Mouse (Mus musculus) embryonic facial prominence, embryonic 11.5 days (tissue): ENCODE measurements at regions not wholly inside any gene's neighbourhood (a gene's known extent, or its start where the extent isn't known, plus 50 kb on each side); places are given as distances from the start of the nearest gene placed in this dataset.

Source experiments
- ATAC-seq: fragments of 200-750 bp; cut with Nextera tagmentation; replicated peaks from 2 replicates; pipeline ENCODE4 v1.8.0; 2017; ENCODE audit warnings: low read depth; ENCODE audit not compliant: insufficient number of reproducible peaks, low FRiP score, low TSS enrichment
- DNase-seq: peaks from one replicate; pipeline ENCODE4 v3.0.0-alpha.2; 2015; ENCODE audit warnings: low spot score
- H3K27ac ChIP-seq: fragments of 300-500 bp; sonication (generic); replicated peaks from 2 replicates; pipeline ENCODE4 v1.5.1; 2014; ENCODE audit warnings: mild to moderate bottlenecking, low read depth, low read length, control low read depth
- H3K27me3 ChIP-seq: fragments of 300-500 bp; sonication (generic); 2 replicates; pipeline ENCODE4 v1.6.1; 2014; ENCODE audit warnings: mild to moderate bottlenecking, low read length, moderate library complexity, mixed read lengths; ENCODE audit not compliant: control insufficient read depth, insufficient read depth
- H3K36me3 ChIP-seq: fragments of 300-500 bp; sonication (generic); replicated peaks from 2 replicates; pipeline ENCODE4 v1.6.1; 2014; ENCODE audit warnings: low read depth, mild to moderate bottlenecking, low read length, moderate library complexity, mixed read lengths; ENCODE audit not compliant: control insufficient read depth, insufficient read depth
- H3K4me1 ChIP-seq: fragments of 300-500 bp; sonication (generic); 2 replicates; pipeline ENCODE4 v1.6.1; 2014; ENCODE audit warnings: low read length, mixed read lengths; ENCODE audit not compliant: control insufficient read depth, insufficient read depth
- H3K4me2 ChIP-seq: fragments of 300-500 bp; sonication (generic); 2 replicates; pipeline ENCODE4 v1.6.1; 2014; ENCODE audit warnings: low read depth, mild to moderate bottlenecking, control low read depth, low read length, moderate library complexity
- H3K4me3 ChIP-seq: fragments of 300-500 bp; sonication (generic); 2 replicates; pipeline ENCODE4 v1.5.1; 2014; ENCODE audit warnings: low read depth, low read length, control low read depth
- H3K9ac ChIP-seq: fragments of 300-500 bp; sonication (generic); replicated peaks from 2 replicates; pipeline ENCODE4 v1.6.1; 2014; ENCODE audit warnings: mild to moderate bottlenecking, control low read depth, low read length
- H3K9me3 ChIP-seq: fragments of 300-500 bp; sonication (generic); replicated peaks from 2 replicates; pipeline ENCODE4 v1.6.1; 2016; ENCODE audit warnings: mild to moderate bottlenecking, low read length, inconsistent platforms, mixed read lengths; ENCODE audit not compliant: control insufficient read depth
- WGBS: fragments of 180-500 bp; shearing (Covaris S2); extraction: QIAGEN DNeasy Blood & Tissue Kit; methylation state at CpG from one replicate; pipeline ENCODE4 v1.1.7; 2014; 5-methylcytosine and 5-hydroxymethylcytosine counted together

DNA sequence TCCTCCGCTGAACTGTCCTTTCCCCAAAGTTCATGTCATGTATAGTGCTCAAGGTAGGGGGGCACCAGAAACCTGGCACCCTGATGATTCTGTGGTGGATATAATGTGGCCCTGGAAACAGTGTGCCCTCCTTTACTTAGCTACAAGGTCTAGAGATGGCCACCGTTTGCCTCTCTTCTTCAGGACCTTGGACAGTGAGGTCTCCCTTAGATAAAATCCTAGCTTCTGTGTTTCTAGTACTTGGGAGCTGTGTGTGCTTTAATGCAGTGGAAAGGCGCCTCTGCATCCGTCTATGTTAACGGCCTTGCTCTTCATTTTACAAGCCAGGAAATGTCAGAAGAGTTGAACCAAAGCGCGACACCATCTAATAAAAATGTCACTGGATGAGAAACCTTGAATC lies 250.6 kb downstream of the Ptpru start:
- Histone ChIP-seq H3K27ac (no peak overlapping the region), H3K36me3 (no peaks in the 10 kb centered on the region), H3K4me2 (no peak overlapping the region), H3K4me1 (no peaks in the 10 kb centered on the region), H3K9ac (no peak overlapping the region), H3K9me3 (no peaks in the 10 kb centered on the region), H3K27me3 (no peaks in the 10 kb centered on the region), H3K4me3 (no peak overlapping the region)
- peak; percentile 62 for DNase-seq
- ATAC-seq: no peak
- WGBS: 72% methylated on average over 7 of the region's 7 CpGs

DNA sequence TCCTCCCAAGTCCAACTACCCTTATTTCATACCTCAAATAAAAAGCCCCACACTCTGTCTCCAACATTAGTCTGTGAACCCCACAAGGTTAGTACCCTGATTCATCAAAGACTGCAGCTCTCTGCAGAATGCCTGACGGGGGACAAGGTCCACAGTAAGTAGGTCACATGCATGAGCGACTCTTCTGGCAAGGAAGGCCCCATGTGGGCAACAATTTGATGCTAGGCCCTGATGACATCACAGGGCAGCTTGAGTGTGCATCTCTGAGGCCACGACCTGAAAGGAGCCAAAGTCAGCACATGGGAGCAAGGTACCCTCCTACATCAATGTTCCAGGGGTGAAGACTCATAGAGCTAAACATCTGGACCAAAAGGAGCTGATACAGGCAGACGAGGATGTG lies 248.0 kb downstream of the Ptpru start:
- H3K4me1 ChIP-seq: no peaks in the 10 kb centered on the region
- no peak overlapping the region for H3K4me2 ChIP-seq
- H3K27me3 ChIP-seq: no peaks in the 10 kb centered on the region
- H3K9ac ChIP-seq: no peak overlapping the region
- ATAC-seq (no peak), DNase-seq (no peak)
- H3K36me3 ChIP-seq: no peaks in the 10 kb centered on the region
- H3K27ac ChIP-seq: no peak overlapping the region
- no peaks in the 10 kb centered on the region for H3K9me3 ChIP-seq
- H3K4me3 ChIP-seq: no peak overlapping the region
- WGBS: 56% methylated on average over 4 of the region's 4 CpGs

DNA sequence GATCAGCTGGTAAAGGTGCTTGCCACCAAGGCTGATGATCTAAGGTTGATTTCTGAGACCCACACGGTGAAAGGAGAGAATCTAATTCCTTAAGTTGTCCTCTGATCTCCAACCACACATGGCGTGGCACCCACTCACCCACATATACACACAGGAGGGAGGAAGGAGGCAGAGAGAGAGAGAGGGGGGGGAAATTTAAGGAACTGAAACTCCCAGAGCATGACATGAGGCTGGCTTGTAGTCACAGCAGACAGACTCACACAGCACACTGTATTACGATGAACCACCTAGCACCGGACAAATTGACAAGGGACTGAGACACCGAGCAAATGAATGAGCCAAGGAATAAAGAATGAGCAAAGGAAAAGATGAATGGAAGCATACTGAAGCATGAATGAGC lies 246.6 kb downstream of the Ptpru start:
- no peak for DNase-seq
- H3K4me1 ChIP-seq: no peaks in the 10 kb centered on the region
- WGBS: 90% methylated on average over 5 of the region's 5 CpGs
- H3K27me3 ChIP-seq: no peaks in the 10 kb centered on the region
- H3K9me3 ChIP-seq: no peaks in the 10 kb centered on the region
- no peak overlapping the region for H3K4me2 ChIP-seq
- no peaks in the 10 kb centered on the region for H3K36me3 ChIP-seq
- no peak overlapping the region for H3K27ac ChIP-seq
- ATAC-seq: no peak
- H3K4me3 ChIP-seq: no peak overlapping the region
- no peak overlapping the region for H3K9ac ChIP-seq

GRCm38 (mm10) chr4:131597996-131598395 lies 240.1 kb downstream of the Ptpru start:
- Histone ChIP-seq H3K9me3 (no peaks in the 10 kb centered on the region), H3K4me1 (no peaks in the 10 kb centered on the region), H3K4me2 (no peak overlapping the region), H3K27me3 (no peaks in the 10 kb centered on the region), H3K9ac (no peak overlapping the region), H3K4me3 (no peak overlapping the region), H3K27ac (no peak overlapping the region), H3K36me3 (no peaks in the 10 kb centered on the region)
- no peak for ATAC-seq
- 93% methylated on average over 10 of the region's 10 CpGs for WGBS
- no peak for DNase-seq

GRCm38 (mm10) chr4:131614434-131614833 lies 223.7 kb downstream of the Ptpru start:
- no peaks in the 10 kb centered on the region for H3K4me1 ChIP-seq
- H3K9me3 ChIP-seq: no peaks in the 10 kb centered on the region
- H3K4me3 ChIP-seq: no peak overlapping the region
- 84% methylated on average over 8 of the region's 8 CpGs for WGBS
- no peak overlapping the region for H3K9ac ChIP-seq
- H3K4me2 ChIP-seq: no peak overlapping the region
- ATAC-seq (no peak), DNase-seq (no peak)
- no peaks in the 10 kb centered on the region for H3K36me3 ChIP-seq
- H3K27me3 ChIP-seq: no peaks in the 10 kb centered on the region
- H3K27ac ChIP-seq: no peak overlapping the region

- H3K4me3 ChIP-seq: no peak overlapping the region
- no peak for DNase-seq
- H3K9ac ChIP-seq: no peak overlapping the region
- H3K4me1 ChIP-seq: no peaks in the 10 kb centered on the region
- H3K4me2 ChIP-seq: no peak overlapping the region
- H3K27ac ChIP-seq: no peak overlapping the region
- WGBS: 81% methylated on average over 12 of the region's 12 CpGs
- no peaks in the 10 kb centered on the region for H3K36me3 ChIP-seq
- no peaks in the 10 kb centered on the region for H3K9me3 ChIP-seq
- H3K27me3 ChIP-seq: no peaks in the 10 kb centered on the region
- ATAC-seq: no peak
Observed at GRCm38 (mm10) chr4:131615587-131615986, 222.5 kb downstream of the Ptpru start.

DNA sequence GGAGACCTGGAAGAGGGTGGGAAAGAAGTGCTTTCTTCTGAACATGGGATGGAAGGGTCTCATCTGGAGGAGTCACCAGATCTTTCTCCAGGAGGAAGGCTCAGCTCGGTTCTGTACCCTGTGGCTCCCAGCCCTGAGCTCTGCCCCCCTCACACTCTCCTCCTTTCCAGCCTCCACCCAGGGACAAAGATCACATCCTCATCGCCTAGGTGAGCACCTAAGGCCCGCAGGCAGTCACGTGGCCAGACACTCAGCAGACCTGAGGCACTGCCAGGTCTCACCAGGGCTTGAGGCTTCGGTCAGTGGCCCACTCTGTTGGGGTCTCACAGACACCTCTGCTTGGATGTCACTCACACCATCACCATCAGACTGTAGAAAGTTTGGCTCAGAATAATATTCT lies 200.0 kb downstream of the Ptpru start:
- DNase-seq (no peak), ATAC-seq (no peak)
- Histone ChIP-seq H3K27me3 (no peaks in the 10 kb centered on the region), H3K4me3 (no peak overlapping the region), H3K4me2 (no peak overlapping the region), H3K4me1 (no peaks in the 10 kb centered on the region), H3K27ac (no peak overlapping the region), H3K9ac (no peak overlapping the region), H3K36me3 (no peaks in the 10 kb centered on the region), H3K9me3 (no peaks in the 10 kb centered on the region)
- WGBS: 81% methylated on average over 5 of the region's 5 CpGs

GRCm38 (mm10) chr4:131656034-131656433 lies 182.1 kb downstream of the Ptpru start:
- ATAC-seq (no peak), DNase-seq (no peak)
- Histone ChIP-seq H3K9ac (no peak overlapping the region), H3K4me1 (no peaks in the 10 kb centered on the region), H3K27ac (no peak overlapping the region), H3K27me3 (no peaks in the 10 kb centered on the region), H3K9me3 (no peaks in the 10 kb centered on the region), H3K4me2 (no peak overlapping the region), H3K4me3 (no peak overlapping the region), H3K36me3 (no peaks in the 10 kb centered on the region)
- WGBS: 54% methylated on average over 8 of the region's 8 CpGs

DNA sequence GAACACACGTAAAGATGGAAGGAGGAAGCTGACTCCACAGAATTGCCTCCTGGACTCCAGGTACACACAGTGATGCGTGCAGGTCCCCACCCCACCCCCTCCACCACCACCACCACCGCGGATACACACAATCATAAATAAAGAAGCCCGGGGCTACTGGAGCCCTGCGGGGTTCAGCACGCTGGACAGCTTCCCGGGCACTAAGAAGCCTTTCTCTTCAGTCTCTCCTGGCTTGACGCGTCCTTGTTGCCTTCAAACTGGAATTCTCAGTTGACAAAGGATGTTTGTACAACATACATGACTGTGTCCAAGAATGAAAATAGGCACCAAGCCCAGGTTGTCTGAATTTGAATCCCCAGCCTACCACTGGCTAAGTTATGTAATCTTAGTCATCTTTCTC lies 180.2 kb downstream of the Ptpru start:
- ATAC-seq: no peak
- Histone ChIP-seq H3K4me1 (no peaks in the 10 kb centered on the region), H3K4me3 (no peak overlapping the region), H3K9ac (no peak overlapping the region), H3K9me3 (no peaks in the 10 kb centered on the region), H3K4me2 (no peak overlapping the region), H3K27me3 (no peaks in the 10 kb centered on the region), H3K27ac (no peak overlapping the region), H3K36me3 (no peaks in the 10 kb centered on the region)
- peak; percentile 68 for DNase-seq
- 27% methylated on average over 10 of the region's 10 CpGs for WGBS
